Mouse (Mus musculus) bone marrow macrophage, adult 2 months (primary cell): ENCODE measurements at regions not wholly inside any gene's neighbourhood (a gene's known extent, or its start where the extent isn't known, plus 50 kb on each side); places are given as distances from the start of the nearest gene placed in this dataset.

ENCODE experiments used
- CTCF ChIP-seq: IDR thresholded peaks from 2 replicates; pipeline ENCODE4 v1.5.1; 2012; ENCODE audit warnings: low read depth, mild to moderate bottlenecking, low read length, moderate library complexity
- POLR2A ChIP-seq: IDR thresholded peaks from 2 replicates; pipeline ENCODE4 v1.6.1; 2012; ENCODE audit warnings: mild to moderate bottlenecking, low read depth, low read length, borderline replicate concordance

GRCm38 (mm10) chr12:26577438-26577837 is 108.4 kb downstream of the Cmpk2 start:
- no peak for TF ChIP-seq POLR2A
- no peak for TF ChIP-seq CTCF
